Mouse (Mus musculus) neural tube, embryonic 12.5 days (tissue): ENCODE data around the gene Fhl1. TPM values are rescaled to one million over a fixed set of nuclear protein-coding genes. Genes with fewer than 3 reads are reported as not detected.

Experiments
- ATAC-seq: fragments of 200-750 bp; cut with Nextera tagmentation; 2 replicates; pipeline ENCODE4 v1.8.0; 2017; ENCODE audit warnings: low read depth, mild to moderate bottlenecking, moderate TSS enrichment, moderate library complexity; ENCODE audit not compliant: low FRiP score
- H3K27ac ChIP-seq: fragments of 300-500 bp; sonication (generic); 2 replicates; pipeline ENCODE4 v1.5.1; 2016
- H3K27me3 ChIP-seq: fragments of 300-500 bp; sonication (generic); replicated peaks from 2 replicates; pipeline ENCODE4 v1.6.1; 2016; ENCODE audit warnings: mild to moderate bottlenecking
- H3K36me3 ChIP-seq: fragments of 300-500 bp; sonication (generic); 2 replicates; pipeline ENCODE4 v1.6.1; 2016; ENCODE audit warnings: mild to moderate bottlenecking
- H3K4me1 ChIP-seq: fragments of 300-500 bp; sonication (generic); 2 replicates; pipeline ENCODE4 v1.6.1; 2016
- H3K4me2 ChIP-seq: fragments of 300-500 bp; sonication (generic); replicated peaks from 2 replicates; pipeline ENCODE4 v1.6.1; 2016; ENCODE audit warnings: mild to moderate bottlenecking
- H3K4me3 ChIP-seq: fragments of 300-500 bp; sonication (generic); 2 replicates; pipeline ENCODE4 v1.5.1; 2016
- H3K9ac ChIP-seq: fragments of 300-500 bp; sonication (generic); 2 replicates; pipeline ENCODE4 v1.6.1; 2016; ENCODE audit warnings: mild to moderate bottlenecking
- H3K9me3 ChIP-seq: fragments of 300-500 bp; sonication (generic); 2 replicates; pipeline ENCODE4 v1.6.1; 2016; ENCODE audit warnings: mild to moderate bottlenecking
- WGBS: fragments of 180-500 bp; shearing (Covaris S2); methylation state at CpG from one replicate; pipeline ENCODE4 v1.1.7; 2016; 5-methylcytosine and 5-hydroxymethylcytosine counted together
- polyA plus RNA-seq: library from polyadenylated mRNA; unstranded; fragments of >200 nt; fragmentation: Nextera tagmentation; extraction: Ambion mirVana; gene quantifications from 2 replicates; pipeline ENCODE4 v1.2.1, GENCODE M21; 2016

Gene Fhl1
- polyA plus RNA-seq: 85.3 and 89.1 TPM in 2 replicates

DNA sequence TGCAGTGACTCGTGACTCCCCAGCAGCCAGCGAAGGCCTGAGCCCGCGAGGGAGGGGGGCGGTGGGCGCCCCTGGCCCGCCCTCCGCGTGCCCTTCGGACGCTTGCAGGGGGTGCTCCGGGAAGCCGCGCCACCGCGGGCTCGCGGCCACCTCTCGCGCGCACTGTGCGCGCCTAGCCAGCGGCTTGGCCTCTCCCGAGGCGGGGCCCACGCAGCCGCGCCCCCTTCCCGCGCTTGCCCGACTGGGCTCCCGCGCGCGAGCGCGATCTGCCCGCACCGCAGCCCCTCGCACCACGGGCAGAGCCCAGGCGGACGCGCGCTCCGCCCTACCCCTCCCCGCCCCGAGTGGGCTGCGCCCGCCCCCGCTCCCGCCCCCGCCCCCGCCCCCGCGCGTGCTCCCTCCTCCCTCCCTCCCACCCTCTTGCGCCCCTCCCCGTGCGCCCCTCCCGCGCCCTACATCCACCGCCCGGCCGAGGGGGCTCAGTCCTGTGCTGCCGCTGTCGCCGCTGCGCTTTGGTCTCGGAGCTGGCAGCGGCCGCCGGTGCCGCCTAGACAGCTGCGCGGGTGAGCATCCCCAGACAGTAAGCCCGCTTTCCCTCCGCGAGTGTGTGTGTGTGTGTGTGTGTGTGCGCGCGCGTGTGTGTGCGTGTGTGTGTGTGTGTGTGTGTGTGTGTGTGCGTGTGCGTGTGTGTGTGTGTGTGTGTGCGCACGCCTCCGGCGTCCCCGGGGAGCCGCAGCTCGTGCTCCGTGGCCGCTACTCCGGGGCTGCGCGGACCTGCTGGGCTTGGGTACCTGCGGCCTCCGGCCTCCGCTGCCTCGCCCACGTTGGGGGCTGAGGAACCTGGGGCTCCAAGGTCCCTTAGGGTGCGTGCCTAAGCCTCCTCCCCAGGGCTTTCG lies at the start of gene Fhl1:
TSS of gene Fhl1 (plus strand) at position 482 of the 896 bp plus-strand sequence.
- Histone ChIP-seq H3K4me2 (peak within 1 kb of the TSS; percentile 60), H3K4me3 (peak within 1 kb of the TSS; percentile 54), H3K36me3 (no peaks in the 10 kb centered on the region), H3K27ac (peak within 1 kb of the TSS; percentile 46; the same call in 1 of the 2 replicates), H3K27me3 (no peaks in the 10 kb centered on the region), H3K9me3 (no peaks in the 10 kb centered on the region), H3K9ac (peak within 1 kb of the TSS; percentile 66), H3K4me1 (no peaks in the 10 kb centered on the region)
- WGBS: 25% methylated on average over 39 of the region's 106 CpGs
- ATAC-seq: peak; percentile 92

GRCm38 (mm10) chrX:56682156-56682720 lies 49.3 kb upstream of the Fhl1 start:
- no peak for ATAC-seq
- WGBS: 49% methylated on average over 1 of the region's 1 CpGs

DNA sequence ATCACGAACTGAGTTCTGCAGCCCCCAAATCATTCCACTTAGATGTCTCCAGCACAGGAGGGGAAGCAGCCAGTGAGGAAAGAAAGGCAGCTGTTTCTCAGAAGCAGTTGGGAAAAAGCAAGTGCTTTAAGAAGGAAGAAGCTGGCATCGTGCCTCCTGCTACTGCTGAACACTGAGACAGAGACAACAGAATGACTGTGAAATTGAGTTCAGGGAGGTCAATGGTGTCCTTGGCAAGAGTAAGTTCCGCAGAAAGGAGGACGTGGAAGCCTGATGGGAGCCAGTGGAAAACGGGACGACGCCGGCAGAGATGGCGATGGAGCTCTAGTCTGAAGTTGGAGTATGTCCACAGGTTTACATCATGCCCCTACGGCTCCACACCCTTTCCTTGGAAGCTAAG lies 48.1 kb upstream of the Fhl1 start:
- Histone ChIP-seq H3K9ac (no peak overlapping the region), H3K36me3 (no peaks in the 10 kb centered on the region), H3K27me3 (no peaks in the 10 kb centered on the region), H3K4me1 (no peaks in the 10 kb centered on the region), H3K4me3 (no peak overlapping the region), H3K9me3 (no peaks in the 10 kb centered on the region), H3K27ac (no peak overlapping the region), H3K4me2 (no peak overlapping the region)
- ATAC-seq: no peak
- 78% methylated on average over 10 of the region's 10 CpGs for WGBS

More at GRCm38 (mm10) chrX:56682156-56682720, 49.3 kb upstream of the Fhl1 start:
- H3K9me3 ChIP-seq: no peaks in the 10 kb centered on the region
- H3K27me3 ChIP-seq: no peaks in the 10 kb centered on the region
- H3K36me3 ChIP-seq: no peaks in the 10 kb centered on the region
- no peak overlapping the region for H3K4me3 ChIP-seq
- no peak overlapping the region for H3K4me2 ChIP-seq
- no peak overlapping the region for H3K9ac ChIP-seq
- no peaks in the 10 kb centered on the region for H3K4me1 ChIP-seq
- H3K27ac ChIP-seq: no peak overlapping the region

DNA sequence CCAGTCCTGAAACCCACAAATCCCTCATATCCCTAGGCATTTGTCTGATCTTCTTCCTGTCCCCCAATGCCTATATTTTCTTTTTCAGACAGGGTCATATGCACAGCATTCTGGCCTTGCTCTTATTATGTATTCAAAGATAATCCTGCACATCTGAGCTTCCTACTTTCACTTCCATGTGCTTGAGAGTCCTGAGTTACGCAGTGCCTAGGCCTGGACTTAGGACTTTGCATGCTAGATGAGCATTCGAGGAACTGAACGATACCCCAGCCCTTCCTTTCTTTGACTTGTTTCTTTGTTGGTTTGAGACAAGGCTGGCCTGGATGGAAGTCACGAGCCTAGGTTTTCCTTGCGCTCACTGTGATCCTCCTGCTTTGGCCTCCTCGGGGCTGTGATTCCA lies 39.0 kb upstream of the Fhl1 start:
- H3K4me1 ChIP-seq: no peaks in the 10 kb centered on the region
- H3K27ac ChIP-seq: no peak overlapping the region
- no peaks in the 10 kb centered on the region for H3K27me3 ChIP-seq
- no peak overlapping the region for H3K4me2 ChIP-seq
- WGBS: 87% methylated on average over 6 of the region's 6 CpGs
- no peak for ATAC-seq
- no peaks in the 10 kb centered on the region for H3K36me3 ChIP-seq
- H3K9me3 ChIP-seq: no peaks in the 10 kb centered on the region
- no peak overlapping the region for H3K9ac ChIP-seq
- H3K4me3 ChIP-seq: no peak overlapping the region

DNA sequence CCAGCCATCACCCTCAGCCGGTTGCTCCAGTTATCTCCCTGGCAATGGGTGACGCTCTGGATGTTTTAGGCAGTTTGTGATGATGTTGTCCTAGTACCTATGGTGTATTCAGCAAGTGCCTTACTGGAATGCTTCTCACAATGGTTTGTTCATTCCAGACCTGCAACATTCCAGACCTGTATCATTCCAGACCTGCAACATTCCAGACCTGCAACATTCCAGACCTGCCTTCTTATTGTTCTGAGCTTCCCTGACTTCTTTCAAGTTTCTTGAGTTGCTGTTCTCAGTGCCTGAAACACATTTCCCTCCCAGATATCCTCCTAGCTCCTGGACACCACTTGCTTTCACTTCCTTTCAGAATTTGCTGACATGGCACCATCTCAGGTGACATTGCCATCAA lies 37.0 kb upstream of the Fhl1 start:
- no peaks in the 10 kb centered on the region for H3K9me3 ChIP-seq
- H3K36me3 ChIP-seq: no peaks in the 10 kb centered on the region
- ATAC-seq: no peak
- WGBS: 95% methylated on average over 2 of the region's 2 CpGs
- H3K4me2 ChIP-seq: no peak overlapping the region
- no peaks in the 10 kb centered on the region for H3K4me1 ChIP-seq
- H3K27ac ChIP-seq: no peak overlapping the region
- H3K27me3 ChIP-seq: no peaks in the 10 kb centered on the region
- no peak overlapping the region for H3K9ac ChIP-seq
- no peak overlapping the region for H3K4me3 ChIP-seq

DNA sequence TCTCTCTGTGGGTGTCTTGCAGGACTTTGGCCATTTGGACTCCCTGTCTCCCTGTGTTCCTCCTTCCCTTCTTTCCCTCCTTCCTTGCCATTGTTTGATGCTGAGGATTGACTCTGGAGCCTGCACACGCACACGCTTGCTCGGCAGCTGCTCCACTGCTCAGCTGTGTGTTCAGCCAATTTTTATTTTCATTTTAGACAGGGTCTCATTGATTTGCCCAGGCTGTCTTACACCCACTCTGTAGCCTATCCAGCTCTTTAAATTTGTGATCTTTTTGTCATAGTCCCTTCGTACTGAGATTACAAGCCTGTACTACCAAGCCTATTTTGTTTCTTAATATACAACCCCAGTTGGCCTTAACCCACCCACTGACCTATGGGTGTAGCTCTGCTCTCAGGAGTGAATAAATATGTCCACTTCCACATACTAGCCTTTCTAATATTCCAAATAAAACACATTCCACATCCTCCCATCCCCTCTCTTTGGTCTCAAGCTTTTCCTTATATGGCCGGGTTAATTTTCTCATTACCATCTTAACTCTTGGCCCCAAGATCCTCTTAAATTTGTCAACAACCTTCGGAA lies 34.3 kb upstream of the Fhl1 start:
- Histone ChIP-seq H3K36me3 (no peaks in the 10 kb centered on the region), H3K4me2 (no peak overlapping the region), H3K27ac (no peak overlapping the region), H3K9ac (no peak overlapping the region), H3K9me3 (no peaks in the 10 kb centered on the region), H3K27me3 (no peaks in the 10 kb centered on the region), H3K4me1 (no peaks in the 10 kb centered on the region), H3K4me3 (no peak overlapping the region)
- WGBS: 82% methylated on average over 6 of the region's 6 CpGs
- no peak for ATAC-seq

- no peaks in the 10 kb centered on the region for H3K9me3 ChIP-seq
- 91% methylated on average over 4 of the region's 4 CpGs for WGBS
- no peak overlapping the region for H3K4me2 ChIP-seq
- H3K9ac ChIP-seq: no peak overlapping the region
- no peak for ATAC-seq
- no peaks in the 10 kb centered on the region for H3K36me3 ChIP-seq
- H3K27ac ChIP-seq: no peak overlapping the region
- H3K27me3 ChIP-seq: no peaks in the 10 kb centered on the region
- H3K4me3 ChIP-seq: no peak overlapping the region
- no peaks in the 10 kb centered on the region for H3K4me1 ChIP-seq
Measured at GRCm38 (mm10) chrX:56697886-56698285, 33.7 kb upstream of the Fhl1 start.

- Histone ChIP-seq H3K4me2 (no peak overlapping the region), H3K27ac (no peak overlapping the region), H3K4me1 (no peaks in the 10 kb centered on the region), H3K36me3 (no peaks in the 10 kb centered on the region), H3K9ac (no peak overlapping the region), H3K9me3 (no peaks in the 10 kb centered on the region), H3K27me3 (no peaks in the 10 kb centered on the region), H3K4me3 (no peak overlapping the region)
- no peak for ATAC-seq
- 81% methylated on average over 3 of the region's 3 CpGs for WGBS
Measured at GRCm38 (mm10) chrX:56701261-56701660, 30.3 kb upstream of the Fhl1 start.

GRCm38 (mm10) chrX:56703965-56704562 lies 27.5 kb upstream of the Fhl1 start:
- WGBS: 84% methylated on average over 8 of the region's 8 CpGs
- H3K9ac ChIP-seq: no peak overlapping the region
- no peaks in the 10 kb centered on the region for H3K36me3 ChIP-seq
- H3K4me3 ChIP-seq: no peak overlapping the region
- no peak for ATAC-seq
- H3K27ac ChIP-seq: no peak overlapping the region
- H3K9me3 ChIP-seq: no peaks in the 10 kb centered on the region
- no peaks in the 10 kb centered on the region for H3K4me1 ChIP-seq
- no peaks in the 10 kb centered on the region for H3K27me3 ChIP-seq
- no peak overlapping the region for H3K4me2 ChIP-seq

DNA sequence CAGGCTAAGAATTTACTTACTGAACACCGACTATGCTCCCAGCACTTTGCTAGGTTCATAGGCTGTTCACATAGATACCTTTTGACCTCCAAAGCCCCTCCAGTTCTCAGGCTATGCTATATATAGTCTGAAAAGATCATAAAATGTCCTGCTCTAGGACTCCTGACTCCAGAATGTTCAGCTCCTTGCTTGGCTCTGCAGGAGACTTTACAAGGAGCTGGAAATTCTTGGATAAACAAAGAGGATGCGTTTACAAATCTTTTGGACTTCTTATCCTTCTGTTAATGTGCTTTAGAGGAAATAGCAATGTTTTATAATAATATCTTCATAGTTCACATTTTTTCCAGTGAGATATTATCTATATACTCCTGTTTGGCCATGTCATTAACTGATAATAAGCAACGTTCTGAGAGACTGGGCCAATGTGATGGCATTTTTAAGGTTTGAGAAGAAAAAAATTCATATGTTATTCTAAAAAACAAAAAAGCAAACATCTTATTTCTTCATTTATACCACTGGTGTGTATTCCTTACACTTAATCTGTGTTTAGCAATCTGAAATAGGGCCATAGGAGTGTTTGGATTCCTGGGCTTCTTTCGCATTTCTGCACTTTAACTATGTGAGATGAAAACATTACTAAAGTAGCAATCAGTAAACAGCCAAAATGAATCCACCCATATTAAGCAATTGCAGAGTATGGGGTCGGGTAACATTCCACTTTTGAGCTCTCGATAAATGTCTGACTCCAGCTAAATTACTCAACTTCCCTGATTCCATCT lies 22.8 kb upstream of the Fhl1 start:
- no peak overlapping the region for H3K9ac ChIP-seq
- H3K4me1 ChIP-seq: no peaks in the 10 kb centered on the region
- no peak overlapping the region for H3K4me3 ChIP-seq
- no peak overlapping the region for H3K27ac ChIP-seq
- H3K4me2 ChIP-seq: no peak overlapping the region
- no peaks in the 10 kb centered on the region for H3K27me3 ChIP-seq
- 84% methylated on average over 6 of the region's 6 CpGs for WGBS
- no peaks in the 10 kb centered on the region for H3K36me3 ChIP-seq
- H3K9me3 ChIP-seq: no peaks in the 10 kb centered on the region
- no peak for ATAC-seq

DNA sequence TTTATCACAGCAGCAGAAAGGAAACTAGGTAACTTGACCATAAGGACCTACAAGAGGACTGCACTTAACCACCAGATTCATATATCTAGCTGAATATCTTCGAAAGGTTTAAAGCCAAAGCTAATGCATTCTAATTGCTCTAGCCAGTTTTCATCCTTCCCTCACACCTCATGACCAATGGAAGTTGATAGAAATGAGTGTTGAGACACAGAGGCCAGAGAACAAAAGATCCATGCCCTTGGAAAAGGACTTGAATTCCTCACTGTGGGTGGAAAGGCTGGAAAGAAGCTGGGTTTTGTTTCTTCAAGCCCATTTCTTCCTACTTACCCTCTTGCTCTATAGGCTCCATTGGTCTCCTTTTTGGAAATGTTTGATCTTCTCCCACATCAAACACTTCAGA lies 21.1 kb upstream of the Fhl1 start:
- ATAC-seq: no peak
- Histone ChIP-seq H3K9me3 (no peaks in the 10 kb centered on the region), H3K4me3 (no peak overlapping the region), H3K36me3 (no peaks in the 10 kb centered on the region), H3K4me2 (no peak overlapping the region), H3K27ac (no peak overlapping the region), H3K9ac (no peak overlapping the region), H3K27me3 (no peaks in the 10 kb centered on the region), H3K4me1 (no peaks in the 10 kb centered on the region)
- WGBS: 97% methylated on average over 1 of the region's 1 CpGs

DNA sequence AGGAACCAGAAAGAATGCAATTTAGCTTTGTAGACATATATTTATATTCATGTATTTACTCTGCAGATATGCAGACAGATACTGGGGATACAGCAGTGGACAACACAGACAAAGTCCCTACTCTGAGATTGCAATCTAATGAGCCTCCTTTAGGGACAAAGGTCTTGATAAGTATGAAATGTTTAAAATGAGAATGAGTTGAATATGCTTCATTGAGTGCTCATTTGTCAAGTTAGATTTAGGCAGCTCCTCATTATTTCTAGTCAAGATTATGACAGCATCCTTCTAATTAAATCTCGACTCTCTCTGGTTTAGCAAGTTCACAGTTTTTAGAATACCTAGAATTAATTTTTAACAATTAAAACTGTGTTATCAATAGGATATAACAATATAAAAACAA lies 18.9 kb upstream of the Fhl1 start:
- no peak overlapping the region for H3K27ac ChIP-seq
- H3K4me2 ChIP-seq: no peak overlapping the region
- H3K9ac ChIP-seq: no peak overlapping the region
- no peaks in the 10 kb centered on the region for H3K27me3 ChIP-seq
- WGBS: 73% methylated on average over 1 of the region's 1 CpGs
- no peaks in the 10 kb centered on the region for H3K9me3 ChIP-seq
- H3K36me3 ChIP-seq: no peaks in the 10 kb centered on the region
- H3K4me1 ChIP-seq: no peaks in the 10 kb centered on the region
- H3K4me3 ChIP-seq: no peak overlapping the region
- no peak for ATAC-seq
